Mouse (Mus musculus) liver, adult 2 months (tissue): ENCODE measurements at regions not wholly inside any gene's neighbourhood (a gene's known extent, or its start where the extent isn't known, plus 50 kb on each side); places are given as distances from the start of the nearest gene placed in this dataset.

ENCODE experiments used
- DNase-seq: peaks from one replicate; pipeline ENCODE4 v3.0.0-alpha.2; 2011; ENCODE audit warnings: low read depth, low spot score; ENCODE audit errors: extremely low read depth
- H3K27ac ChIP-seq: fragments of 200-500 bp; replicated peaks from 2 replicates; pipeline ENCODE4 v1.5.1; 2012; ENCODE audit warnings: low read depth, mild to moderate bottlenecking, control low read depth, inconsistent platforms, low read length; ENCODE audit not compliant: insufficient read depth
- H3K27me3 ChIP-seq: fragments of 200-500 bp; 2 replicates; pipeline ENCODE4 v1.6.1; 2012; ENCODE audit warnings: mild to moderate bottlenecking, moderate library complexity, low read length, inconsistent platforms; ENCODE audit not compliant: control insufficient read depth, insufficient read depth
- H3K36me3 ChIP-seq: fragments of 200-500 bp; 2 replicates; pipeline ENCODE4 v1.6.1; 2012; ENCODE audit warnings: low read length, inconsistent platforms; ENCODE audit not compliant: control insufficient read depth, insufficient read depth
- H3K4me1 ChIP-seq: fragments of 200-500 bp; 2 replicates; pipeline ENCODE4 v1.6.1; 2011; ENCODE audit warnings: low read length; ENCODE audit not compliant: control insufficient read depth, insufficient read depth
- H3K4me3 ChIP-seq: fragments of 200-500 bp; 2 replicates; pipeline ENCODE4 v1.5.1; 2011; ENCODE audit warnings: low read depth, mild to moderate bottlenecking, control low read depth, low read length, moderate library complexity; ENCODE audit not compliant: insufficient read depth
- H3K79me2 ChIP-seq: fragments of 200-500 bp; 2 replicates; pipeline ENCODE4 v1.6.1; 2012; ENCODE audit warnings: inconsistent platforms, mild to moderate bottlenecking, low read length, moderate library complexity; ENCODE audit not compliant: control insufficient read depth, insufficient read depth
- H3K9ac ChIP-seq: fragments of 200-500 bp; 2 replicates; pipeline ENCODE4 v1.6.1; 2012; ENCODE audit warnings: low read depth, mild to moderate bottlenecking, control low read depth, inconsistent platforms, low read length
- CTCF ChIP-seq: fragments of 200-500 bp; IDR thresholded peaks from 2 replicates; pipeline ENCODE4 v1.5.1; 2011; ENCODE audit warnings: low read depth, low read length, control low read depth
- POLR2A ChIP-seq: fragments of 200-500 bp; IDR thresholded peaks from 2 replicates; pipeline ENCODE4 v1.6.1; 2011; ENCODE audit warnings: low read length, control low read depth; ENCODE audit not compliant: insufficient read depth; ENCODE audit errors: extremely low read depth
- WGBS: fragments of 180-500 bp; shearing (Covaris S2); methylation state at CpG from one replicate; pipeline ENCODE4 v1.1.7; 2018; 5-methylcytosine and 5-hydroxymethylcytosine counted together

- Histone ChIP-seq H3K9ac (no peak overlapping the region), H3K79me2 (no peaks in the 10 kb centered on the region), H3K36me3 (no peaks in the 10 kb centered on the region), H3K4me1 (no peaks in the 10 kb centered on the region), H3K4me3 (no peak overlapping the region), H3K27ac (no peak overlapping the region), H3K27me3 (no peaks in the 10 kb centered on the region)
- no peak for TF ChIP-seq POLR2A
- TF ChIP-seq CTCF: no peak
- no peak for DNase-seq
- 62% methylated on average over 7 of the region's 7 CpGs for WGBS
These were observed 416.1 kb upstream of the Ercc4 start for GRCm38 (mm10) chr16:12693346-12693745.

GRCm38 (mm10) chr16:12694646-12695045 is 414.8 kb upstream of the Ercc4 start:
- no peaks in the 10 kb centered on the region for H3K4me1 ChIP-seq
- no peak overlapping the region for H3K27ac ChIP-seq
- TF ChIP-seq CTCF (no peak), POLR2A (no peak)
- DNase-seq: no peak
- H3K27me3 ChIP-seq: no peaks in the 10 kb centered on the region
- H3K4me3 ChIP-seq: no peak overlapping the region
- H3K79me2 ChIP-seq: no peaks in the 10 kb centered on the region
- H3K9ac ChIP-seq: no peak overlapping the region
- no peaks in the 10 kb centered on the region for H3K36me3 ChIP-seq
- WGBS: 77% methylated on average over 3 of the region's 3 CpGs

GRCm38 (mm10) chr16:12696939-12697621 is 412.4 kb upstream of the Ercc4 start:
- 83% methylated on average over 10 of the region's 10 CpGs for WGBS
- Histone ChIP-seq H3K4me3 (no peak overlapping the region), H3K27me3 (no peaks in the 10 kb centered on the region), H3K36me3 (no peaks in the 10 kb centered on the region), H3K9ac (no peak overlapping the region), H3K27ac (no peak overlapping the region), H3K79me2 (no peaks in the 10 kb centered on the region), H3K4me1 (no peaks in the 10 kb centered on the region)
- TF ChIP-seq CTCF (no peak), POLR2A (no peak)
- no peak for DNase-seq

- WGBS: 90% methylated on average over 5 of the region's 5 CpGs
- TF ChIP-seq POLR2A (no peak), CTCF (no peak)
These were observed 409.9 kb upstream of the Ercc4 start for GRCm38 (mm10) chr16:12699557-12699956.

GRCm38 (mm10) chr16:12700088-12700487 is 409.4 kb upstream of the Ercc4 start:
- Histone ChIP-seq H3K4me3 (no peak overlapping the region), H3K27me3 (no peaks in the 10 kb centered on the region), H3K9ac (no peak overlapping the region), H3K27ac (no peak overlapping the region), H3K36me3 (no peaks in the 10 kb centered on the region), H3K79me2 (no peaks in the 10 kb centered on the region), H3K4me1 (no peaks in the 10 kb centered on the region)
- 90% methylated on average over 10 of the region's 10 CpGs for WGBS
- TF ChIP-seq POLR2A: no peak
- DNase-seq: no peak

More at GRCm38 (mm10) chr16:12699557-12699956, 409.9 kb upstream of the Ercc4 start:
- H3K27me3 ChIP-seq: no peaks in the 10 kb centered on the region
- no peaks in the 10 kb centered on the region for H3K79me2 ChIP-seq
- H3K4me3 ChIP-seq: no peak overlapping the region
- no peaks in the 10 kb centered on the region for H3K36me3 ChIP-seq
- DNase-seq: no peak
- H3K27ac ChIP-seq: no peak overlapping the region
- no peak overlapping the region for H3K9ac ChIP-seq
- no peaks in the 10 kb centered on the region for H3K4me1 ChIP-seq

GRCm38 (mm10) chr16:12703818-12704590 is 405.5 kb upstream of the Ercc4 start:
- TF ChIP-seq CTCF (no peak), POLR2A (no peak)
- no peak for DNase-seq
- Histone ChIP-seq H3K4me1 (no peaks in the 10 kb centered on the region), H3K27ac (no peak overlapping the region), H3K9ac (no peak overlapping the region), H3K36me3 (no peaks in the 10 kb centered on the region), H3K79me2 (no peaks in the 10 kb centered on the region), H3K4me3 (no peak overlapping the region), H3K27me3 (no peaks in the 10 kb centered on the region)
- WGBS: 85% methylated on average over 9 of the region's 9 CpGs
